Mouse (Mus musculus): Measurements from ENCODE around the gene Med23. TPM values are rescaled to one million over a fixed set of nuclear protein-coding genes. Genes with fewer than 3 reads are reported as not detected.

The Med23 gene
- polyA plus RNA-seq (2012; rRNA removed), result 46.4 and 47.0 TPM in 2 replicates

DNA sequence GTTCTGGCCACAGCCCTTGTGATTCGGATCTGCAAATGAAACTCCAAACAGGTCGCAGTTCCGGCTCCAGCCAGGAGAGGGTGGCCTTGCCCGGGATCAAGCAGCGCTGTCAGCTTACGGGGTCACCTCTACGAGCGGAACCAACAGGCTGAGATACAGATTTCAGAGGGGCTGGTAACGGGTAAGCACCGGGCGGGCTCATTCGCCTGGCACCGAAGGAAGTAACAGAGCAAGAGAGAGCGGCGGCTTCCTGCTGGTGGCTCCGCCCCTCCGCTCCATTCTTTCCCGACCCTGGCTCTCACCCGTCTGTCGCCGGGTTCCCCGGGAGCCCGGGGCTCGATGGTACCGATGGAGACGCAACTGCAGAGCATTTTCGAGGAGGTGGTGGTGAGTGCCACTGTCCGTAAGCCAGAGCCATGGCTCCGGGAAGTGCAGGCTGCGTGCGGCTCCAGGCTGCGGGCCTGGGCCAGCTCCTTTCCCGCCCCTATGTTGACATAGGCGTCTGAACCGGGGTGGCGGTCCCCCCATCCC is at the start of gene Med23:
Gene Med23, plus strand, starts transcription at position 227 of the 531 bp plus-strand sequence.

GRCm38 (mm10) chr10:24842676-24843075 is 27.1 kb upstream of the Med23 start, which contains the start of gene Enpp3:
Enpp3 (minus strand) TSS chr10:24842823.

DNA sequence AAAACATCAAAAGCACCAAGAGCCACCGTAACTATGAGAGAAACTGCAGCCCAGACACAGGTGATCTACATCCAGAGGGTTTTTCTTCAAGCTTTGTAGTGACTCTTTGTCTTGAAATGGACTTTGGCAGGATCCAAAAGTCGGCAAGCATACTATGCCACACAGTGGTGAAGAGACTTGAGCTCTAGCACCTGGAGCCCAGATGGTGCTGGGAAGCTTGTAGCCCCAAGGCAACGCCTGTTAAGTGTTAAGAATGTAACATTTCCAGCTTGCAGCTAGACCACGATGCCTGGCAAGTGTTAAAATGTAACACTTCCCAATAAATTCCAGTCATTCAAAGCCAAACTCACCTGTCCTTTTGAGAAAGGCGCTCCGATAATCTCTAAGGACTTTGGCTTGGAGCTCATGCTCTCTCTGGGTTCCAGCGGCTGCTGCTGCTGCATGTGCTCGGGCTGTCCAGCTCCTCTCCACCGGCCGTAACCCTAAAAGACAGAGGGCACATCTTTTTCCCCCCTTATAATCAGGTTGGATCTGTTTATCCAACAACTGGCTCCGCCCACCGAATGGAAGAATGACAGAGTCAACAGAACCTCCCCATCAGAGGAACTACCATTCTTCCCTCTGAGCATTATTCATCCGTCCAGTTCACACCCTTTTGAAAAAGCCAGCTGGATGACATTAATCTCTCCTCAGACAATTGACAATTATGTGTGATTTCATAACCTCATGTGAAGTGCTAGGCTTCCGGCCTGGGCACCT is 57.4 kb downstream of the Med23 start, which contains the start of gene Arg1:
Gene Arg1, minus strand, starts transcription at position 523 of the 759 bp plus-strand sequence.

Other genes with a start within 250 kb of the Med23 start
- 1.8 and 1.9 TPM in 2 replicates for gene Enpp1, start 157.8 kb upstream of the Med23 start, polyA plus RNA-seq (2012; rRNA removed)
- gene Enpp3, start 27.2 kb upstream of the Med23 start, polyA plus RNA-seq (2012; rRNA removed), result 1.8 and 2.1 TPM in 2 replicates
- gene Arg1, start 57.5 kb downstream of the Med23 start, polyA plus RNA-seq (2012; rRNA removed), result 0.66 and 1.7 TPM in 2 replicates

Data from central nervous system, embryonic 18 days (tissue).